Mouse (Mus musculus) liver, embryonic 14.5 days (tissue): Measurements from ENCODE around the gene Opn1mw.

Experiments
- CTCF ChIP-seq: IDR thresholded peaks from 2 replicates; pipeline ENCODE4 v1.5.1; 2016; ENCODE audit warnings: antibody characterized with exemption, low read depth, control low read depth
- EP300 ChIP-seq: IDR thresholded peaks from 2 replicates; pipeline ENCODE4 v1.6.1; 2016; ENCODE audit warnings: antibody characterized with exemption, low read depth

DNA sequence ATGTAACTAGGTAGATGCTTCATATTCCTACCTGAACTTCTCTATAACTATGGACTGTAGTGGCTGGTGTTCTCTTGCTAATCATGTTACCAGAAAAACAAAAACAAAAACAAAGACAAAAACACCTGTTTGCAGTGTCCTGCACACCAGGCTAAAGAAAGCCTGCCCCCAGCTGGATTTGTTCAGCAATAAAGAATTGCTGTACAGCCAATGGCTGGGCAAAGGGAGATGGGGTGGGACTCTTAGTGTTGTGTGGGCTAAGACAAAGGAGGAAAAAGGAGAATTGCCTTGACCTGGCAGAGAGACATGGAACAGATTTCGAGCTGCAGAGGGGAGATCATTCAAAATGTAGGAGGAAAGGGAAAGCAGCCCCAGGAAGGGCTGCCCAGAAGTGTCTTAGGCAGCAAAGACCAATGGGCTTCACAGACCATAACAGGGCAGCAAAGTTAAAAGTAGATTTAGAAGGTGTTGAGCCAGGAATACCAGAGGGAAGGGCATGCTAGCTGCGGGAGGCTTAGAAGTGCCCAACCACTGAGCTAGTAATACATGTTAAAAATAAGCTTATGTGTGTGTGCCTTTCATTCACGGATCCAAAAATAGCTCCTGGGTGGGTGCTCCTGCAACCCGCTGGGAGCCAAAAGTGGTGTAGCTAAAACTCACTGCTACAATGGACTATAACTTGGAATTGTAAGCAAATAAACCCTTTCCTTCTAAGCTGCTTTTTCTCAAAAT is 23.6 kb upstream of the Opn1mw start:
- TF ChIP-seq CTCF (no peak), EP300 (no peak)
